Mouse (Mus musculus) hindlimb bud, embryonic 11.5 days (tissue): ENCODE measurements around the gene Tbc1d10a.

Experiments used
- DNase-seq: peaks from one replicate; pipeline ENCODE4 v3.0.0-alpha.2; 2012; ENCODE audit warnings: low read depth, low spot score; ENCODE audit errors: extremely low spot score

Tbc1d10a gene

DNA sequence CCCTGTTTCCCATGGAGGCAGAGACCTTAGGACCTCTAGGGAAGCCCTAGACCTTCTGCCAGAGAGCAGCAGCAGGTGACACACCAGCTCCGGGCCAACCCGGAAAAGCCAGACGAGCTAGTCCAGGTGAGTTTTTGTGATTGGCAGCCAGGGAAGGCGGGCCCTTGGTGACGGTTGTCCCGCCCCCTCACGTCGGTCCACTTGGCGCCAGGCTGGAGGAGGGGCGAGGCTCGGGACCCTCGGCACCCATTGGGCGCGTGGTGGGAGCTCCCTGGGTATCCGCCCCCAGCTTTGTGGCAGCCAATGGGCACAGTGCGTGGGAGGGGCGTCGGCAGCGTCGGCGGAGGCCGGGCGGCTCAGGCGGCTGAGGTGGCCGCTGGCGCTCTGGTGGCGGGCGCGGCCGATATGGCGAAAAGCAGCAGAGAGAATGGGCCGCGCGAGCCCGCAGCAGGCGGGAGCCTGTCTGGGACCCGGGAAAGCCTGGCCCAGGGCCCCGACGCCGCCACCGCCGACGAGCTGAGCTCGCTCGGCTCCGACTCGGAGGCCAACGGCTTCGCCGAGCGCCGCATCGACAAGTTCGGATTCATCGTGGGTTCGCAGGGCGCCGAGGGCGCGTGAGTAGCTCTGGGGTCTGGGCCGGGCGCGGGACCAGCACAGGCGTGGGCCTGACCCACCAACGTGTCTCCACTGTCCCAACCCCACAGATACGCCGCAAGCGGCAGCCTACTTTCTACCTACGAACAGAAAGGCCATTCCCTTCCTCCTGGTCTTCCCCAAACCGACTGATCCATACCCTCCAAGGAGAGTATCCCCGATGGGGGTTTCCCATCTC is at the start of gene Tbc1d10a:
Gene Tbc1d10a (plus strand): TSS at position 304 of the 832 bp plus-strand sequence.
- peak; percentile 54 for DNase-seq

DNA sequence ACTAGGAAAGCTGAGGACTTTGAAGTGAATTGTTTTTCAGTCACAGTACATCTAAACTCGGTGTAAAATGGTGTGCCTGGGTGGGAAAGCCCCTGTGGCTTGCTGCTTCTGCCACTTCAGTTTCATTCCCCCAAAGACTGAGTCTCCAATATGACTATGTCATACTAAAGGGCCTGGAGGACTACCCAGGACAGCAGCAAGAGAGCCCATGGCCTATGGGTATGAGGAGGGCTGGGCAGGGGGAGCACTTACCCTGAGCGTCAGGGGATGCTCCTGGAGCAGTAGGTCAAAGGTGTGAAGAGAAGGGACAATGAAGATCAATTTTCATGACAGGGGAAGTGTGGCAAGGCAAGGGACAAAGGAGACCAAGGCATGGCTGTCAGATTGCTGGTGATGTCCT is 47.6 kb upstream of the Tbc1d10a start:
- no peak for DNase-seq

DNA sequence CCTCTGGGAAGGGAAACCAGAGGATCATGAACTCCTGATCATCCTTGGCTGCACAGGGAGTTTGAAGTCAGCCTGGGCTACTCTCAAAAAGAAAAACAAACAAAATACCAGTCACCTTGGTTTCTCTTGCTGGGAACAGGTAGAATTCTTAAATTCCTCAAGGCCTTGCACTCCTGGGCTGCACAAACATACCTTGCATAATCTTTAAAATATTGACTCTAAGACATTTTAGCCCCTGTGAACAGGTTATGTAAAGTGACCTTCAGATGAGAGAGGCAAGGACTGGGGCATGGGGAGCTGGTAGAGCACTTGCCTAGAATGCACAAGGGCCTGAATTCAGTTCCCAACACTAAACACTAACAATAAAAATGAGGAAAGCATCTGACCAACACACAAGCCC is 45.1 kb upstream of the Tbc1d10a start:
- no peak for DNase-seq

DNA sequence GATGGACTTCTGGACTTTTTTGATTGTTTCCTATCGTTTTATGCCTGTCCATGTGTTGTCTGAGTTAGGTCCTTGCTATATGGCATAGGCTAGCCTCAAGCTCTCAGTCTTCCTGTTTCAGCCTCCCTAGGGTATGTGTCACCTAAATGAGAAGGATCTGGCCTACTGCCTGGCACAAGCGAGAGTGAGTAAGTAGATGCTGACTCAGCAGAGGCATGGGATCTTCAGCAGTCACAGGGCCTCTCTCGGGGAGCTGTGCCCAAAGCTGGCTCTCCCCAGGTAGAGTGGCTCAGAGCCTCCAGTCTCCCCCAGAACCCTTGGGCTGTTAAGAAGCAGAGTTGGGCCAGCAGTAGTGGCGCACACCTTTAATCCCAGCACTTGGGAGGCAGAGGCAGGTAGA is 44.2 kb upstream of the Tbc1d10a start:
- DNase-seq: no peak

DNA sequence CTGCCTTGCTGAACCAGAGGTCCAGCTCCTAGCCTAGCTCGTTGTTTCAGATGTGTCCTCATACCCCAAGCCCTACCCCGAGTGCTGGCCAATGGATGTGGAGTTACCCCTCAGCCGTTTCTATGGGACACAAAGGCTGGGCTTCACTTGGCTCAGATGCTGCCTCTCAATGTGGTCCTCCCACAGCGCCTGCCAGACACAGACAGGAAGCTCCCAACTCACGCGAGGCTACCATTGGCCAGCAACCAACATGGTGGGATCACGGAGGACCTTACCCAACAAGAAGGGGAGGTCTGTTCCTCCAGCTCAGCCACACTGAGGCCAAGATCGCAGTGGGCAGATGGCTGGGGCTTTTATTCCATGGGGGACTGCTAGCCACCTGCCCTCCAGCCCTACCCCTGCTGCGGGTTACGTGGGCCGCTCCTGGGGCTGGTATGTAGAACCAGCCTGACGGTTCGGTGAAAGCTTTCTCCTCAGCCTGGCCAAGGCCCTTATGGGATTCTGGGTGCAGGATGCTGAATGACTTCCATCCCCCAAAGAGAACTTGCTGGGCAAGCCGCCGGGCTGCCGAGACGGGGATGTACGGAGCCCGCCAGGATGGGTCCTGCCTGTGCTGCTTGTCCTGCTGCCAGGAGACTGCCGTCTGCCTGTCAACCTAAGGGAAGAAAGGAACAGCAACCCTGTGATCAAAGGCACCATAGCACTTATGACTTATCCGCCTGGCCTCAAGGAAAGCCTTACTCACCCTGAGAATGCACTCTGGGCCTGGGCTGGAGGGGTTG is 43.1 kb upstream of the Tbc1d10a start:
- DNase-seq: no peak

DNA sequence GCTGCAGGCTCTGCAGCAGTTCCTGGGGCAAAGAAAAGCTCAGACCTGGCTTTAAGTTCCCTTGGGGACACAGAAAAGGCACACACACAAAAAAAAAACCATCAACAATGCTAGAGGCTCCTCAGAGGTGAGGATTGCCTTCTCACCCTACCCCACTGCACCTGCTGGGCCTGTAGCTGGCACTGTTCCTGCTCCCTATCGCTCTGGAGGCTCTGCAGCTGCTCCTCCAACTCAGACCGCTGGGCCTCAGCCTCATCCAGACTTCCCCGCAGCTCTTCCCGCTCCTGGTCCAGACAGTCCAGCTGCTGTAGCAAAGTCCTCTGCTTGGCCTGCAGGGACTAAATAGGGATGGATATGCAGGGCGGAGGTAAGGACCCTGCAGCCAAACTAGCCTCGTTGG is 40.2 kb upstream of the Tbc1d10a start:
- DNase-seq: no peak

DNA sequence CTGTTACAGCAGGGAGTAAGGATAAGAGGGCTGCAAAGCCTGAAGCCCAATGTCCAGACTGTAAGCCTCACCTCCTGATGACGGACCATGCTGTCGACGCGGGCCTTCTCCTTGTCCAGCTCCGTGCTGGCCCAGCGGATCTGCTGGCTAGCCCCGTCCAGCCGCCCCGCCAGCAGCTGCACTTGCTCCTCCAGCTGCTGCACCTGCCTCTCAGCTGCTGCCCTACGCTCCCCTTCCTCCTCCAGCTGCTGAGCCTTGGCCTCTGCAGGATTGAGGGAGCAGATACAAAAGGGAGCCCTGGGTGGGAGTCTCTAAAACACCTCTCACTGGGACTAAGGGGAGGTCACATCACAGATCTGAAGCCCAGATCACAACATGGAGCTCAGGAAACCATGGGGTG is 39.5 kb upstream of the Tbc1d10a start:
- DNase-seq: no peak

DNA sequence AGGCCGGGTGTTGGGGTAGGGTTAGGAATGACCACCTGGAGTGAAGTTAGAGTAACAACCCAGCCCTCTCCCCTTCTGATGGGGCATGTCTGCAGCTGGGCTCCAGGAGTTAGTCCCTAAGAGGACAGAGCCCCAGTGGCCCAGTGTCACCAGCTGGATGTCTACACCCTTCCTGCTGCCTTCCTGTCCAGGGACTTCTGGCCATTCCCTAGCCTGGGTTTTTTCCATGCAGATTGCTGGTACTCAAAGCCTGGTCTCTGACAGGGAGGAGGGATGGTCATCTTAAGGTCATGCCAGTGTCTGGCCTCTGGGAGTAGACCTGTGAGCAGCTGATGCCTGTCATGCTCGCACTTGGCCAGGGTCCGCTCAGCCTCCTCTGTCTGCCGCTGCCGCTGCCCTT is 38.5 kb upstream of the Tbc1d10a start:
- DNase-seq: no peak

DNA sequence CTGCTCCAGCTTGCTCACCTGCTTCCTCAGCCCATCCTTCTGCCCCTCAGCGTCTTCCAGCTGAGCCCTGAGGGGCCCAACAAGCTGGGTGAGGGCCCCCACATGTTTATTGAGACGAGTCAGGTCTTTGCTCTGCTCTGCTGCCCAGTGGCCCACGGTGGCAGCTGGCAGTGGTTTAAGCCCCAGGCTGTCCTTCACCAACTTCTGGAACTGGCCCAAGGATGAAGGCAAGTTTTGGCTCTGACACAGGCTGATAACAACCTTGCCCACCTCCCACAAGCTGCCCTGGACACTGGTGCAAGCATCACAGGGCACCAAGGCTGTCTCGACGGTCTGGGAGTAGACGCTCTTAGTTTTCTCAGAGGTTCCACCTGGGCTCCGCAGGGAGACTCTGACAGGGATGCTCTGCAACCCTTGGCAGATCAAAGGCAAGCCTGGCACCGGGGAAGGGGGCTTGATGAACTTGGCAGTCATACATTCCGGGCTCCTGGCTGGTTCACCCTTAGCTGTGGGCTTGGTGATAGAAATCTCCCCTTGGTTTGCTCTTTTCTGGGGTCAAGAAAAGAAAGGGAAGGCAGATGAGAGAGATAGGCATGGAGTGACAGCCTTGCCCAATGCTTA is 37.9 kb upstream of the Tbc1d10a start:
- no peak for DNase-seq

DNA sequence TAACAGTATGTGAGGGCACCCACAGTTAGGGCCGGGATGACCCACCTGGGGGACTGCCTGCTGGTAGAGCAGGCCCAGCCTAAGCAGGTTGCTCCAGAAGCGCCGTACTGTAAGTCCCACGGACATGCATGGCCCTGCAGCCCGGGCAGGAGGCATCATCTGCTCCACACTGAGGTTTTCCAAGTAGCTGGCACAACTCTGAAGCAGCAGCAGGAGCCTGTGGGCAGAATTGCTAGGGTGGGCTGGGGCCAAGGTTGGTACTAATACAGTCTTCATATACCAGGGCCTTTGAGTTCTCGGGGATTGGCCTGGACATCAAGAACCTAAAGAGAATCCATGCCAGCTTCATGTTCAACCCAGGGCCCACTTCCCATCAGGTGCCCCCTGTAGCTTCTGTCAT is 36.7 kb upstream of the Tbc1d10a start:
- DNase-seq: no peak

DNA sequence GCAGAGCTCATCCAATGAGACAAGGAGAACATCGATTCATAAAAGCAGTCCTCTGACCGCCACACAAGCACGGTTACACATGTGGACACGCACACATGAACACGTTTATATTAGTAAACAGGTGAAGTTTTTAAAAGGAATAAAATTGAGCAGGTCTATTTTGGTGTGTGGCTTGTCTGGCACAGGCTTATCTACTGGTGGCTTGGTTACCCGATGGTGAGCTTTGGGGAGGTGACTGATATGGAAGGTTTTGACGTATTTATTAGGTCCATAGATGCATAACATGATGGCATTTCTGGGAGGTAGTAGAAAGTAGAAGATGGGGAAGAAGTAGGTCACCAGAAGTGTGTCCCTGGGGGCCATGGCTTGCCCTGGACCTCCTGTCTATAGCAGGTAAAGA is 32.9 kb upstream of the Tbc1d10a start:
- DNase-seq: no peak

DNA sequence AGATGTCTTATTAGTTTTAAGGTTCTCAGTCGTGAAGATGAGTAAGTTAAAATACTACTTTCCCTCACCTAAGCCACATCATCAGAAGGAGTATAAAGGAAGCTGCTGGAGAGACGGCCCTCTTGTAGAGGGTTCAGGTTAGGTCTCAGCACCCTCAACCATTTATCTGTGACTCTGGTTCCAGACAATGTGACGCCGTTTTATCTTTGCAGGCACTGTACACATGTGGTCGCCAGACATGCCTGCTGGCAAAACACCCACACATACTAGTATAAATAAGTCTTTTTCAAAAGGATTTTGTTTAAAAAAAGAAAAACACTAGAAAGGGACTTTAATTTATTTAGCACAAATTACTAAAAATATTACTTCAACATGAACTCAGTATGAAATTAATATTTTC is 30.9 kb upstream of the Tbc1d10a start:
- DNase-seq: no peak

DNA sequence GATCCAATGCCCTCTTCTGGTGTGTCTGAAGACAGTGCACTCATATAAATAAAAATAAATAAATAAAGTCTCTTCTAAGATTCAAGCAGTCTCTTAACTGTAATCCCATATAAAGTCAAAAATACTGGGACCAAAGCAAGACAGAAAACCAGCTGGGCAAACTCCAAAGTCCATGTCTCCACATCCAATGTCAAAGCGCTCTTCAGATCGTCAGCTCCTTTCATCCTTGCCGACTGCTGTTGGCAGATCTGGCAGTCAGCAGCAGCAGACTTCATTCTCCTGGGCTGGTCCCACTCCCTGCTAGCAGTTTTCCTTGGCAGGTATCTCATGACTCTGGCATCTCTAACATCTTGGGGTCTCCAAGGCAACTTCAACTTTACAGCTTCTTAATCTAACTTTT is 27.9 kb upstream of the Tbc1d10a start:
- DNase-seq: no peak

DNA sequence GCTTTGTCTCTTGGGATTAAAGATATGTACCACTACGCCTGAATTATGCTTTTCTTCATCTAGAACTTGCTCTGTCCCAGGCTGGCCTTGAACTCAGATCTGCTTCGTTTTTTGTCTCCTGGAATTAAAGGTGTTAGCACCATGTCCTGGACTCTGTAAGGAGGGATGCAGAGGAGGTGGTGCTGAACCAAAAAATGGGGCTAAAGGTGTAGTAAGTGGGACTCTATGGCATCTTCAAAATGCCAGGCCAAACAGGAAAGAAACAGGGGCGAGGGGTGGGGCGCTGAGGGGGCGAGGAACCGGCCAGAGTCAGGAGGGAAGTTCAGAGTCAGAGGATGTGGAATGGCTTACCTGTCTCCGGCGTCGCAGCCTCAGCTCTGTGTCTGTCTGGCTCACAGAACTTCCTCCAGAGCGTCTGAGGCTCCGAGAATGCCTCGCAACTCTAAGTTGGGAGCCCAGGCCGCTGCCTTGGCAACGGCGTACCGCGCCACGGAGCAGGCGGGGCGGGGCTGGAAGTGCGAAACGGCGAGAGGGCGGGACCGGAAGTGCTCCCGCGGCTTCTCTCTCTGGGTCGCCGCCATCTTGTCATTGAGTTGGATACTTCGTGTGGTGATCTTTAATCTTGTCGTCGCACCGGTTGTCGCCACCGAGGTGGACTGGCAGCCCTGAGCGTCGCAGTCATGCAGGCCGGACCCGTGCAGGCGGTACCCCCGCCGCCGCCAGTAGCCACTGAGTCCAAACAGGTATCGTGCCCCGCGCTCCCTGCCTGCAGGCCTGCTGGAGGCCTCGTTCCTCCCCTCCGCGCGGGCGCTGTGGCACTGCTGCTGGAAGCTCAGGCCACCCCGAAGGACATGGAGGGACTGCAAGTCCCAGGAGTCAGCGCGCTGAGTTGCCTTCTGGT is 26.5 kb upstream of the Tbc1d10a start, which contains the start of the genes Ccdc157 and Sf3a1:
Gene Ccdc157 (minus strand): TSS at position 486 of the 901 bp plus-strand sequence.
Gene Sf3a1 (plus strand): TSS at position 543 of the 901 bp plus-strand sequence.
- DNase-seq: peak; percentile 39

DNA sequence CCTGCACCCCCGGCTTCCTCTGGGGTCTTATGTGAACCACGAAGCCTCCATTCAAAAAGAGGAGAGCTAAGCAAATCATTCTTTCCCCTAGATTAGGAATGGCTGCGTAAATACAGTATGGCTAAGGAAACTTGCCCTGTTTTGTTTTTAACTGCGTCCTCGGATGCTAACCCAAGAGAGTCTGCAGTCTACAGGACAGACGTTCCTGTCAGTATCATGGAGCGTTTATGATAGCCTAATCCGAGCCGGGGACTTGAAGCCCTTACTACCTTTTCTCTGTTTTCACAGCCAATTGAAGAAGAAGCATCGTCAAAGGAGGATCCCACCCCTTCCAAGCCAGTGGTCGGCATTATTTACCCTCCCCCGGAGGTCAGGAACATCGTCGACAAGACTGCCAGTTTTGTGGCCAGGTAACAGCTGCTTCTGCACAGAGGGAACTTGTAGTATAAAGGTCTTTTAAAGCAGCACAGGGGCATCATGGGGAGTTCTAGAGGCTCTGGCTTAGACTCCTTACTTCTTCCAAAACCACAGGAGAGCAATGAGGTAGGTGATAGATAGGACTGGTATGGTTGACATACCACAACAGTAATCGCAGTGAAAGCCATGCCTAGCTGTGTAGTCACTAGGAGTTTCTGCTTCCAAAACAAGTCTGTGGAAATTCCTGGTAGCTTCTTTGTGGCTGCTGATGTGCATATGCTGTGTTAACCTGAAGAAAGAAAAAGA is 25.7 kb upstream of the Tbc1d10a start:
- DNase-seq: no peak

DNA sequence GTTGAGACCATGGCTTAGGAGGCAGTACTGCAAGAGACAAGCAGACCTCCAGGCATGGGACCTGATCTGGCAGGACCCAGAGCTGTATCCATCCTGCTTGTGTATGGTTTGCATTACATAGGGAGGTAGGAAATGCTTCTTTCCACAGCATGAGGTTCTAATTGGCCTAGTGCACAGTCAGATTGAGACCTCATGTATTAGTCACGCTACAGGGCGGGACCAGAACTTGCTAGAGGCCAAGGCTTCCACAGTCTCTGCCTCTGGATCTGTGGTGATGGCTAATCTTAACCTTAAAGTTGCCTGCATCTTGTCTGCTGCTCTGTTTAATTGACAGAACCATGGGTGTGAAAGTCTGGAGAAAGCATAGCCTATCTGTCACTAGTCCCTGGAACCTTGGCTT is 21.9 kb upstream of the Tbc1d10a start:
- no peak for DNase-seq

DNA sequence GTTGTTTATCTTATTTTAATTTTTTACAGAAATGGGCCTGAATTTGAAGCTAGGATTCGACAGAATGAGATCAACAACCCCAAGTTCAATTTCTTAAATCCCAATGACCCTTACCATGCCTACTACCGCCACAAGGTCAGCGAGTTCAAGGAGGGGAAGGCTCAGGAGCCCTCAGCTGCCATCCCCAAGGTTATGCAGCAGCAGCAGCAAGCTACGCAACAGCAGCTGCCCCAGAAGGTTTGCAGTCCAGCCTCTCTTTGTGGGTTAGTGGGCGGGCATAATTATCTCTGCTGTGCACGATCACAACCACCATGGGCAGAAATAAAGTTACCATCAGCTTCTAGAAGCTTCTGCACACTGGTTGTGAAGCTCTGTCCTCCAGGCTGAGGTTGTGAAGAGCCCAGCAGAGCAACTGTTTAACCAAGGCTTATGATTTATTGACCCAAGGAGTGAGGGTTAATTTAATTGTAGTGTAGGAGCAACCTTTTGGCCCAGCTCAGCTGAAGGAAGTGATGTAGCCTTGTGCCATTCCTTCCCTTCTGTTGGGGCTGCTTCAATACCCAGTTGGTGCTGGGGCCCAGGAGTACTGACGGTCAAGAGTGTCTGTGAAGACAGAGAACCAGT is 20.0 kb upstream of the Tbc1d10a start:
- DNase-seq: no peak

DNA sequence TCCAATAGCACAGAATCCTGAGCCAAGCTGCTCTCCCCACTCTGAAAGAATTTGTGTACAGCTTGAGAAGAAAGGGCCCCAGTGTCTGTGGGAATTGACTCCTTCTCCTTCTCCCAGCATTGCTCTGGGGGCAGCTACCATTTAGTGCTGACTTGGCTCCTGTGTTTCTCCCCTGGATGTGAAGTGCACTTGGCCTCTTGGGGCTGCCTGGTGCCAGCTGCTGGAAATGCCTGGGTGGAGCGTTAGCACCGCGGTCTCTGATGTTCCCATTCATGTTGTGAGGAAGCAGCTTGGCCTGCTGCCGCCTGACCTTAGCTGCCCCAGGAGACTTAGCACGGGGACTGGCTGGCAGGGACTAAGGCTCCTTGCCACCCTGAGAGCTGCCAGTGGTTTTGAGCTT is 12.0 kb upstream of the Tbc1d10a start:
- DNase-seq: no peak

DNA sequence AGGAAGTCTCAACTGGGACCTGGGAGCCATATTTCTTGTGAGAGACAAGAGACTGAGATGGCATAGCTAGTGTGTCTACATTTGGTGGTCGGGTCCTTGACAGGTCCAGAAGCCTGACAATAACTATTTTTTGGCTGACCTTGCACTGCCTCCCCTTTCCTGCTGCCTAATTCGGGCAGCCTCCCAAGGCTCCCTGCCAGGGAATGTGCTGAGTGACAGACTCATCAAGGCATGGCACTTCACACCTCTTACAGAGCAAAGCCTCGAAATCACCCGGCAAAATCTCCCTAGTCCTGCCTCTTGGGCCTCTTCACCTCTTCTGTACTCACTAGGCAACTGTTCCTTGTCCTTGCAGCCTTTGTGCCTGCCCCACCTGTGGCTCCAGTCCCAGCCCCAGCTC is 8.9 kb upstream of the Tbc1d10a start:
- no peak for DNase-seq

DNA sequence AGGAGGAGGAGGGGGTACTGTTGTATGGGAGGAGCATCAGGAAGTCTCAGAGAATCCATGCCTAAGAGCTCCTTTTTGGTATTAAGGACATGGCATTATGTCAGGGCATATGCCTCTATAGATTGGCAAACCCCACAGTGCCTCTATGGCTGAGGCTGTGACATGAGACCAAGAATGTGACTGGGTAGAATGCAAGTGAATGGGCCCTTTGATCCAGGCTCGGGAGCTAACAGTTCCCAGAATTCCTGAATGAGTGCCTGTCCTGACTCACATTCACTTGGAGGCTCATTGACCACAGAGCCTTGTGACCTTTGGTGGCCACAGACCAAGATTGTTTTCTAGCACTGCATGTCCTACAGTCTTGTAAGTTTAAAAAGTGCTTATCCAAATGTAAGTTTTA is 4.5 kb upstream of the Tbc1d10a start:
- no peak for DNase-seq
